Mouse (Mus musculus): ENCODE data around the gene Nup98.

The Nup98 gene

DNA sequence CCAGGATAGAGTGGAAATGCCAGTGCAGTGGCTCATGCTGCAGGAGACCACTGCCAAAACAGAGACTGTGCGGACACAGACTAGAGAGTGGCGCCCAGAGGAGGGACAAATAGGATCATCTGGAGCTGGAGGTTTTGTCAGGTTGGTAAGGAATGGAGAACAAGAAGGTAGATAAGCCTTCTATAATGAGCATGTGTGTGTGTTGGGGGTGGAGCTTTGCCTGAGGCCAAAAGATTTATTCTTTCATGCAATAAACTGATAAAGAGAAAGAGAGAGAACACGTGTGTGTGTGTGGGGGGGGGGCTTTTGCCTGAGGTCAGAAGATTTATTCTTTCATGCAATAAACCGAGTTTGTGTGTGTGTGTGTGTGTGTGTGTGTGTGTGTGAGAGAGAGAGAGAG is 23.1 kb upstream of the Nup98 start:
- in situ Hi-C loops (cut with MboI, MseI): no loop called here

DNA sequence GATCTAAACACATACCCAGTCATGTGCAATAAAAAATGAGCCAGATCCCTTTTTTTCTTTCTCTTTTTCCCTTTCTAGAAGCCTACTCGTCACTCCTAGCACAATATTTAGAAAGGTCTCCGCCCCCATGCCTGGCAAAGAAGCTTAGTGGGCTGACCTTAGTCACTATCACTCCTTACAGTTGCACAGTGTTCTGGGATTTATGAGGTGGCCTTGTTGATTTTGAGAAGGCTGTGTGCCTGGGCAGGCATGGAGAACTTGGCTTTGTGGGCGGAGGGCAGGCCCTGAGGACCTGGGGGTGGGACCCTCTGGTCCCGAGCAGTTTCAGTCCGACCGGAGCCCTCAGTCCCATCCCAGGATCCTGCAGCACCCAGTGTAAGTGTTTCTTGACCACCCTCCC is 19.8 kb upstream of the Nup98 start:
- in situ Hi-C loops (cut with MboI, MseI): no loop called here

DNA sequence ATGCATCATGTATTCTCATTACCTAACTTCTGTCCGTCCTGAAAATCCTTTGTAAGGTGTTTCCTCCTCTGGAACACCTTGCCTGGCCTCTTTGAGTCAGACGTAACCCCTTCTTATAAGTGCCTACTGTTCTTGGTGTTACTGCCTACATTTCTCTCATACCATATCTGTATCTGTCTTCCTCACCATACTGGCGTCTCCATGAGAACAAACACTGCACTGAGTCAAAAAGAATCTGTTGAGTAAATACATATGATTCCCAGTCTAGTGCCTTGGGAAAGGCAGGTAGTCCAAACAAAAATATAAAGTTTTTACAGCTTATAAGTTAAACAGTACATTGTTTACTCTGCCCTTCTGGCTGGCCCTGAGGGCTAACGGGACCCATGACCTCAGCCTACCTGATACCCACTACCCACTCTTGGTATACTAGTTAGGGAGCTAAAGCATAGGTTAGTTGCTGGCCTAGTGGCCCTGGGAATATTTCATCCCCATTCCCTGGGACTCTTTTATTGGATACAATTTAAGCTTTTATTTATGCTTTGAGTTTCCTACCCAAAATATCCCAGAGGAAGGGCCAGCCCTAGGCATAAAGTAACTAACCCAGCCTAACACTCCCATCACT is 18.2 kb upstream of the Nup98 start:
- in situ Hi-C loops (cut with MboI, MseI): no loop called here

DNA sequence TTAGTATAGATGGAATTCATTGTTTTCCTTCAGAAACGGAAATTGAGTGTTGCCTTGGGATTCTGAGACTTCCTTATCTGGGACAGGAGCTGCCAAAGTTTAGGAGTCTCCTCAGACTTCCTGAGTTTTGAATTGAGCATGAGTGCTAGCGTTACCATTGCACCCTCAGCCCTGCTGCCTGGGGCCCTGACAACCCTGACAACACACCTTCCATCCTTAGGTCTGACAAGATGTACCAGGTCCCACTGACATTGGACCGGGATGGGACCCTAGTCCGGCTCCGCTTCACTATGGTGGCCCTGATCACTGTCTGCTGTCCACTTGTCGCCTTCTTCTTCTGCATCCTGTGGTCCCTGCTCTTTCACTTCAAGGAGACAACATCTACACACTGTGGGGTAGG is 16.1 kb upstream of the Nup98 start:
- in situ Hi-C loops (cut with MboI, MseI): no loop called here

DNA sequence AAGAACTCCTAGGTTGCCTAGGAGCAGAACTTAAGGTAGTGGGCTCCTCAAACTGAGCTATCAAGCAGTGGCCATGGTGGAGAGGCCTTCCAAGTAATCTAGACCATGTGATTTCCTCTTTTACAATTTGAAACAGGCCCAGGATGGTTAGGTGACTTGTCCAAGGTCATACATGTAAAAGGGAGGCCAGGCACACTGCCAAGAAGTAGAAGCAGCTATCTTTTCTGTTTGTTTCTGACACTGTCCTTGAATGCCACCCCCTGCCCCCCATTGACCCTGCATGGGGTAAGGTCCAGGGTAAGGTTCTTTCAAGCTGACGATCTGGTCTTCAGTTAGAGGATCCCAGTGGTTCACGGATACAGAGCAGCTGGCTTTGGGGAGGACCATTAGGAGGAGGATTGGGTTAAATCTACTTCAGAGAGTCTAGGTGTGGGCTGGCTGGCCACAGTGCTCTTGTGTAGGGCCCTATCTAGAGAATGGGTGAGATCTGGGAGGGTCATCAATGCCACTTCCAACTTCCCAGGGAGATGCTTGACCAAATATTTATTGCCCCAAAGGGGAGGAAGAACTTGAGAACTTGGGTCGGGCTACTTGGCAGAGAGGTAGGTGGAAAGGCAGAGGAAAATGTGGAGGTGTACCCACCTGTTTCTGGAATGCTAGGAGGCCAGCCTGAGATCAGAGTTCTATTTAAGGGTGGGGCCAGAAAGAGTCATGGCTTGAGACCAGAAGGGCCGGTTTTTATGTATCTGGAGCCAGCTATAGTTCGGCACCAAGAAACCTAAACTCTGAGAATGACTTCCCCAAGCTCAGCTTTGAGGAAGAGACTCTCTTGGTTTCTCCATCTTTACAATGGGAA is 14.1 kb upstream of the Nup98 start:
- in situ Hi-C loops (cut with MboI, MseI): no loop called here

DNA sequence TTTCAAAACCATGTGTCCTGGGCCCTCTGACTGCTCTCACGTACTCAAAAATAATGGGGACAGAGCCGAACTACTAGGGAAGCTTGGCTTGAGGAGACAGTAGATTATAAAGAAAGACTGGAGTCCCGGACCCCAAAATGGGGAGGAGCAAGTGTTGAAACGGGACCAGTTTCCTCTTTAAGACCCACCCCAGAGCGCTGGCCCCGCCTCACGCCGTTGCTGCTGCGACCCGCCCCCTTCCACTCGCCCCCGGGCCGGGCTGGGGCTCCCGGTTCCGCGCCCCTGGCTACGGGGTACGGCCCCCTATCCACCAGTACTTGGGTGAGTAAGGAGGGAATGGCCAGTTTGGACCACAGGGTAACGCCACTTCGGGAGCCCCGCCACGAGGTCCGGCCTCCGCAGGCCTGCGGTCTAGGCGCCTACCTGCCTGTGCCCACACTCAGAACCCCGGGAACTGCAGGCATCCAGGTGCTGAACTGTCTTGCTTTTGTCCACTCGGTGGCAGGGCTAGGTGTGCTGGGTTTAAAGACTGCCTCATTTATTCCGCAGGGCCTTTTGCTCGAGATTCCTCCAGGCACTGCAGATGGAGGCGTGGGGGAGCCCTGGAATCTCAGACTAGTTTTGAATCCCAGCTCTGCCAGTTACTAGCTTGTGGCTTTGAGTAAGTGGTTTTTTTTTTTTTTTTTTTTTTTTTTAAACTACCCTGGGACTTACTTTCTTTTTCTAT is 13.0 kb upstream of the Nup98 start:
- in situ Hi-C loops (cut with MboI, MseI): no loop called here

DNA sequence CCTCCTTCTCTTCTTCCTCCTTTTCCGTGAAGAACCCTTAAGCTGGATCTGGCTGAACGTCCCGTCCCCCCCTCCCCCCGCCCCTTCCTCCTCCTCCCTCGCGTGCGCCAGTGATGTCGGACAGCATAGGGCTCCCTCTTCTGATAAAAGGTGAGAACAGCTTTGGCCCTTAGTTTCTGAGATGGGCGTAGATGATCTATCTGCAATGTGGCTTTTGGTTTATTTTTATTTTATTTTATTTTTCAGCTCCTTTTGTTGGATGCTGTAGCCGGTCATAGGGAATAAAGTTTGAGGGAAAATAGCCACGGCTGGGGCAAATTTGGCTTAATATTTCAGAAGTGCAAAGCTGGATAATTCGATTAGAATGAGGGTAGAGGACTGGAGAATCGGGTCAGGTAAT is 12.4 kb upstream of the Nup98 start:
- in situ Hi-C loops (cut with MboI, MseI): no loop called here

DNA sequence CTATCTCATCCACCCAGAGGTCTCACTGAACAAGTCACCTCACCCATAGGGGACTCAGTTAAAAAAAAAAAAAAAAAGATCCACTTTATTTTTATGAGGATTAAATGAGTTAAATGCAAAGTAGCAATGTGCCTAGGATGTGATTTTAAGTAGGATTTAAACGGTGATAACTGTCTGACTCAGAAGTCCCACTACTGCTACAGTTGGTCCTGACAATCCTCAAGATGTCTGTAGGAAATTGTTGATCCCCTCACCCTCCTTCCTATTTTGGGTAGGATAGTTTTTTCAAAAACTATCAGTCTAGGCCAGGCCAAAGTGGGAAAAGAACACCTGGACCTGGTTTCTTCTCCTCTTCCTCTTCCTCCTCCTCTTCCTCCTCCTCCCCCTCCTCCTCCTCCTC is 11.9 kb upstream of the Nup98 start:
- in situ Hi-C loops (cut with MboI, MseI): no loop called here

DNA sequence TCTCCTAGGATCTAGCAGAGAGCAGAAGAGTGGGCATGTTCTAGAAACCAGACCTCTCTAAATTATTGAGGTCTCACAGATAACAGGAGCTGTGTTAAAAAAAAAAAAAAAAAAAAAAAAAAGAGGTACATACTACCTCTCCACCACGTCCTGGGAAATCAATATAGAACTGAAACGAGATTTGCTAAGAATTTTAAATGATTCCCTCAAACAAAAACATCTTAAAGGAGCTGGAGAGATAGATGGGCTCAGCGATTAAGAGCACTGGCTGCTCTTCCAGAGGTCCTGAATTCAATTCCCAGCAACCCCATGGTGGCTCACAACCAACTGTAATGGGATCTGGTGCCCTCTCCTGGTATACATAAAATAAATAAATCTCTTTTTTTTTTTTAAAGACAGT is 1.1 kb upstream of the Nup98 start:
- in situ Hi-C loops (cut with MboI, MseI): no loop called here

DNA sequence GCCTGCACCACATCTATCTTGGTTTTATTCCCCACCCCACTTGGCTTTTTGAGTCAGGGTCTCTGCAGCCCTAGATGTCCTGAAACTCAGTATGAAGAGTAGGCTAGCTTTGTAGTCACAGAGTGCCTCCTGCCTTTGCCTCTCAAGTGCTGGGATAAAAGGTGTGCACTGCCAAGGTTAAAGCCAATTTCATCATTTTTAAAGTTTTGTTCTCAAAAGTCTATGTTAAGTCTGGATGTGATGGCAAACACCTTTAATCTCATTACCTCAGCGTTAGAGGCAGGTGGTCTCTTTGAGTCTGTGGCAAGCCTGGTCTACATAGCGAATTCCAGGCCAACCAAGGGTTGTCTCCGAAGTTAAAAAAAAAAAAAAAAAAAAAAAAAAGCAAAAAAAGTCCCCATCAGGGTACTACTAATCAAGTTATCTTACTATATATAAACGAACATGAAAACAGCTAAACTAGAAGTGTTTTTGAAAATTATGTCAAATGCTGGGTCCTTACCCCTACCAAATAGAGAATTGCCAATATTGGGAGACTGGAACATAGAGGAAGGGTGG is 1.1 kb downstream of the Nup98 start:
- in situ Hi-C loops (cut with MboI, MseI): no loop called here

DNA sequence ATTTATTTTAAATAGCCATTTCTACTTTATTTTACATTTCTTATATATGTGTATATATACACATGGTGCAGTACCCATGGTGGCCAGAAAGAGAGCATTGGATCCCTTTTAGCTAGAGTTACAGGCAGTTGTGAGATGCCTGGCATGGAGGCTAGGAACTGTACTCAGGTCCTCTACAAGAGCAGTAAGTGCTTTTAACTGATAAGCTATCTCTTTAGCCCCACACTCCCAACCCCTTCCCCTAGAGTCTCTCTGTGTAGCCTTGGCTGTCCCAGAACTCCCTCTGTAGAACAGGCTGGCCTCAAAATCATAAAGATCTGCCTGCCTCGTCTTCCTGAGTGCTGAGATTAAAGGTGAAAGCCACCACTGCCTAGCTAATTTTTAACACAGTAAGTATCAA is 4.3 kb downstream of the Nup98 start:
- in situ Hi-C loops (cut with MboI, MseI): no loop called here

DNA sequence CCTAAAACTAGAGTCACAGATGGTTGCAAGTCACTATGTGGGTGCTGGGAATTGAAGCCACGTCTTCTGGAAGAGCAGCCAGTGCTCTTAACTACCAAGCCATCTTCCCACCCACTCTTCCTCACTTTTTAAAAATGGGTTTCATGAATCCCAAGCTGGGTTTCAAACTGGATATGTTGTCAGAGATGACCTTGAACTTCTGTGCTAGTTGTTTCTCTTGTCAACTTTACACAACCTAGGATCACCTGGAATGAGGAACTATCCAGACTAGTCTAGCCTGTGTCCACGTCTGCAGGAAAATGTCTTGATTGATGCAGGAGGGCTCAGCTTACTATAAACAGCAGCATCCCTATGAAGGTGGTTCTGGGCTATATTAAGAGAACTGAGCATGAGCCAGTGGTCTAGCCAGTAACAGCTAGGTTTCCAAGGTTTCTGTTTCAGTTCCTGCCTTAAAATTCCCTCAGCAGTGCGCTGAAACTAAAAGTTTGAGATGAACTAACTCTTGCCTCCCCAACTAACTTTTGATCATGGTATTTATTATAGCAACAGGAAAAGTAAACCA is 5.6 kb downstream of the Nup98 start:
- in situ Hi-C loops (cut with MboI, MseI): no loop called here

DNA sequence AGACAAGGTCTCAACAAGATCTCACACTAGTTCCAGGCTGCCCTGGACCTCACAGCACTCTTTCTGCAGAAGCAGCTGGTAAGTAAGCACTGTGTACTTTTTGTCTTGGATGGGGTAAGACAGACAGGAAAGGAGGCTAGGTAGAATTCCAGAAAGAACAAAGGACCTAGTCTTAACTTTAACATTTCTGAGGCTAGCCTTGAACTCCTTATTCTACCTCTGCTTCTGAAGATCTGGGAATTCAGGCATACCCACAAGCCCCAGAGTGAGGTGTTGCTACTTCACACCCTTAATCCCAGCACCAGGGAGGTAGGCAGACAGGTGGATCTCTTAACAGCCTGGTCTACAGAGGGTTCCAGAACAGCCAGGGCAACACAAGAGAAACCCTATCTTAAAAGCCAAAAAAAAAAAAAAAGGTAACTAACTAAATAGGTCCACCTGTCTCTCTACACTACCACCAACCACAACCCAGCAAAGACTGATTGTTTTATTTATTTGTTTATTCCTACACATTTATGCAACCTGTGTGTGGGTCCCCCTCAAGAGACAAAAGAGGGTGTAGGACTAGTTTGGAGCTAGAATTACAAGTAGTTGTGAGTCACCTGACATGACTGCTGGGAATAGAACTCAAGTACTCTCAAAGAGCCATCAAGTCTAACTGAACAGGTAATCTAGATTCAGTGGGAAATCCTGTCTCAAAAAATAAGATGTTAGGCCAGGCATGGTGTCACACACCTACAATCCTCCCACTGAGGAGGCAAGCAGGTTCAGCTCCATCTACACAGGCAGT is 8.8 kb downstream of the Nup98 start:
- in situ Hi-C loops (cut with MboI, MseI): no loop called here

DNA sequence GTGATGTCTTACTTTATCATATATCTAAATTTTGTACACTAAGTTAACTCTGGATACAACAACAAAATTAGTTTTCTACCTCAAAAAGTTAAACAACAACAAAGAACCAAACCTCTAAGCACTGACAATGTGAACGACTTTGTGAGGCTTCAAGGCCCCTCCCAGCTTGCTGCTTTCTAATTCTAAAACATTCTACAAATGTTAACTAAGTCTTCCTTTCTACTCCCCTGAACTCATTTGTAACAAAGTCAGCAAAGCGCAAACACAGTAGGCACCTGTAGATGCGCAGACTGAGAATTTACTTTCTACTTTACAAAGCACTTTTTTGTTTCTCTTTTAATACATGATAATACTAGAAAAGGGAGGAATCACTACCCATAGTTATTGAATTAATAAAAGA is 9.4 kb downstream of the Nup98 start:
- in situ Hi-C loops (cut with MboI, MseI): no loop called here

DNA sequence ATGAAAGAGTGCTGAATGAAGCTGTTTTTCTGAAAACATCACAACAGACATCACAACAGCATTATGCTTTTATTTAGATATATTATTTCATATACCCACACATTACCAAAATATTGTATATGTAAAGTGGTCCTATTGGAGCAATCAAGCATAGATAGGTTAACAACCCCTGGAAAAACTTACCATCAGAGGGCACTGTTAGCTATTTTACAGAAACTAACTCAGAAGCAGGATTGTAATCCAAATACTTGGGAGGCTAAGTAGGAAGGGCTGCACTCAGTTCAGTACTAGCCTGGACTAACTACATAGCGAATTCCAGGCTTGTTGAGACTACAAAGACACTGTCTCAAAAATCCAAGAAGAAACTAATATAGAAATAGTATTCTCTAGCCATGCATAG is 17.6 kb downstream of the Nup98 start:
- in situ Hi-C loops (cut with MboI, MseI): loop anchor here (5.0 kb wide), 1 partner anchor 50 kb away; no protein-coding TSS in a partner anchor

DNA sequence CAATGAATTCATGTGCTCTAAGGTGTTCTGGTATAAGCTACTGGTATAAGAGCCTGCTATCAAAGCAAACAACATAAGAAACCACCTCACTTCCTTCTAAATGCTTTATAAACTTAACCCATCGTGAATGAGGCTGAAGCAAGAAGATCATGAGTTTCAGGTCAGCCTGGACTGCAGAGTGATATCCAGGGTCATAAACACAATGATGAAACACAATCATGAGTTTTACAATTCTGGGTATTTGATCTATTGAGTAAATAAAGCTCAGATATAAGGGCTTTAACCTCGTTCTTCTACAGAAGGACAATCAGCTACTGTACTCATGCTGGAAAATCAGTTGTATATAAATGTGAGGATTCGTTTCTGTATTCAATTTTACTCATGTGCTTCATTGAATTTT is 26.1 kb downstream of the Nup98 start:
- in situ Hi-C loops (cut with MboI, MseI): no loop called here

DNA sequence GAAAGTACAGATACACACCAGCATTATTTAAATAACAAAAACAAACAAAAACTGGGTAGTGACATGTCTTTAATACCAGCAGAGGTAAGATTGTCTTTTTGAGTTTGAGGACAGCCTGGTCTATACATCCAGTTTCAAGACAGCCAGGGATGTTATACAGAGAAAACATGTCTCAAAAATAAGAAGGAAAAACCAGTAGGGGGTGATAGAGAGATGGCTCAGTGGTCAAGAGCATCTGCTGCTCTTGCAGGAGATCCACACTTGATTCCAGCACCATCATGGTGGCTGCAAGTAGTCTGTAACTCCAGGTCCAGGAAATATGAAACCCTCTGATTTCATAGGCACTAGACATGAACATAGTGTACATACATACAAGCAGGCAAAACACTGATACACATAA is 39.7 kb downstream of the Nup98 start:
- in situ Hi-C loops (cut with MboI, MseI): no loop called here

DNA sequence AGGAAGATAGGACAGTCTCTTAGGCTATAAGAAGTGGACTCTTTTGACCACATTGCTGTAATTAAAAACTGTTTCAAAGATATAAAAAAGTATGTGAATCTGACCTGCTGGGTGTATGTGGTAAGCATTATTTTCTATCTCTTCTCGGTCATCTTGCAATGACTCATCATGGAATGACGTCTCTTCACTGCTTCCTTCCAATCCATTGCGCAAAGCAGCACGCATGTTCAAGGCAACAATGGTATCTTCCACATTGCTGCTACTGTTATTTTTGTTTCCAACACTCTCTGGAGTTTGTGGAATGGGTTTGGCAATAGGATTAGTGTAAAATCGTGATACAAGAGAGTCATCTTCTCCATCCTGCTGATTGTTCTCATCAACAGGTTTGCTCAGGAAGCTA is 56.3 kb downstream of the Nup98 start:
- in situ Hi-C loops (cut with MboI, MseI): no loop called here

DNA sequence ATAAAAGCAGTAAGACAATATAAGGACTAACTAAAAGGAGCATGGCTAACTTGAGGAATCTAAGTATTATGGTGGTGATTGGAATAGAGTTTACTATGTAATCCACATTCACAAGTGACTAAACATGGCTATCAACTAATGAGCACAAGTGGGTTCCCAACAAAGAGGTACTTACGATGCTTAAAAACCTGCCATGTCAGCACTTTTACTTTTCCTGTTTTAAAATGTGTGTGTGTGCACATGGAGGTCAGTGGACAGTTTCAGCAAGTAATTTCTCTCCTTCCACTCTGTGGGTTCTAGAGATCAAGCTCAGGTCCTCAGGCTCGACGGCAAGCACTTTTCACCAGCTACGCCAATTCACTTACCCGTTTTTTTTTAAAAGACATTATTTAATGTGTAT is 72.1 kb downstream of the Nup98 start:
- in situ Hi-C loops (cut with MboI, MseI): no loop called here

DNA sequence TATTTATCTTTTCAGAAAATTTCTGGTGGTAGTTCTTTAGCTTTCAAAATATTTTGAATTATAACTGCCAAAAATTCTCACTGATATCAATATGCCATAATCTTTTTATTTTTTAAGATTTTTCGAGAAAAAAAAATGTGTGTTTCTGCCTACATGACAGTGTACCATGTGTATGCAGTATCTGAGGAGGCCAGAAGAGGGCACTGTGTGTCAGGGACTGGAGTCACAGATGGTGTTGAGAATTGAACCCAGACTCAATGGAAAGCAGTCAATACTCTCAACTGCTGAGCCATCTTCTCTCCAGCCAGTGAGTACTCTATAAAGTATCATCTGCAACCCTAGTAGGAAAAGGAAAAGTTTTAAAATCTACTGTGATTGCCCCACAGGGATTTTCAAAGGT is 72.5 kb downstream of the Nup98 start:
- in situ Hi-C loops (cut with MboI, MseI): no loop called here

DNA sequence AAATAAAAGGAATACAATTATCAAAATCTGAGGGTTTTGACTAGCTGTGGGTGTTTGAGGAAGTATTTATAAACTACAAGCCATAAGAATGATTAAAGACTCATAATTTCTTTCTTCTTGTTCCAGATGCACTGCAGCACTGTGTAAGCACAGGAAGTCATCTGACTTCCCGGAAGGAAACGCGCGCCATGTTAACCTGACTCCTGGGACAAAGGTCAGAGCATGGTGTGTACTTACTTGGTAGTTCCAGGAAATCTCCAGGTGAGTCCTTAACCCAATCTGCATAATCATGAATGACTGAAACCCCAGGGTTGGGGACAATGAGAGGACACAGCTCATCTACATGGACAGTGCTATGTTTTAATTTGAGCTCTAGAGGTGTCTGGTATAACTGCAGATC is 77.6 kb downstream of the Nup98 start:
- in situ Hi-C loops (cut with MboI, MseI): no loop called here
